Mouse (Mus musculus): ENCODE results near the gene Elf3. TPM values are rescaled to one million over a fixed set of nuclear protein-coding genes. Genes with fewer than 3 reads are reported as not detected.

Gene Elf3
- polyA plus RNA-seq, 1 experiment from 2014 or later: 44.1 TPM

DNA sequence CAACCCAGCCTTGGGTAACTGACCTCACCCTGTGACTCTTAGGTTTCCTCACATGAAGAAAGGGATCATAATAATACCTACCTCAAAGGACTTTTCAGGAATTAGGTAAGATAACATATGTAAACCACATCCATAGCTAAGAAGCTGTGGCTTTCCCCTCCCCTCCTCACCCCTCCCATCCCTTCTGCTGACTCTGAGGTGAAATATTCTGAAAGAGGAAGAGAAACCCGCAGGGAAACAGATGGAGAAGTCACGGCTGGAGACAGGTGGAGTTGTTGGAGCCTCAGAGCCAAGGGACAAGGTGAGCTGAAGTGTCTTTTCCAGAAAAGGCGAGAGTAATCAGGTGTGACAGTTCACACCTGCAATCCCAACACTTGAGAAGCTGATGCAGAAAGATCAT, 34.2 kb downstream of the Elf3 start:
- no peak overlapping the region for H3K4me3 ChIP-seq (ENCODE audit: low read length)
- 0 out of 2 replicates have a peak, but pooled peaks cover 4% of the 10 kb centered on the region for H3K4me1 ChIP-seq (ENCODE audit: insufficient read depth, low read length)
- no peaks in the 10 kb centered on the region for H3K27me3 ChIP-seq (ENCODE audit: insufficient read depth, low read length)
- H3K36me3 ChIP-seq (ENCODE audit: insufficient read depth, low read length): no peaks in the 10 kb centered on the region
- H3K27ac ChIP-seq (ENCODE audit: low read length): no peak overlapping the region
- no peaks in the 10 kb centered on the region for H3K9me3 ChIP-seq (ENCODE audit: low read length)
- 76% methylated on average over 3 of the region's 3 CpGs for WGBS
- H3K4me2 ChIP-seq (replicated peaks; ENCODE audit: low read depth, low read length): no peak overlapping the region
- H3K9ac ChIP-seq (replicated peaks; ENCODE audit: low read length): no peak overlapping the region
- ATAC-seq (ENCODE audit: low FRiP score, low TSS enrichment): no peak

DNA sequence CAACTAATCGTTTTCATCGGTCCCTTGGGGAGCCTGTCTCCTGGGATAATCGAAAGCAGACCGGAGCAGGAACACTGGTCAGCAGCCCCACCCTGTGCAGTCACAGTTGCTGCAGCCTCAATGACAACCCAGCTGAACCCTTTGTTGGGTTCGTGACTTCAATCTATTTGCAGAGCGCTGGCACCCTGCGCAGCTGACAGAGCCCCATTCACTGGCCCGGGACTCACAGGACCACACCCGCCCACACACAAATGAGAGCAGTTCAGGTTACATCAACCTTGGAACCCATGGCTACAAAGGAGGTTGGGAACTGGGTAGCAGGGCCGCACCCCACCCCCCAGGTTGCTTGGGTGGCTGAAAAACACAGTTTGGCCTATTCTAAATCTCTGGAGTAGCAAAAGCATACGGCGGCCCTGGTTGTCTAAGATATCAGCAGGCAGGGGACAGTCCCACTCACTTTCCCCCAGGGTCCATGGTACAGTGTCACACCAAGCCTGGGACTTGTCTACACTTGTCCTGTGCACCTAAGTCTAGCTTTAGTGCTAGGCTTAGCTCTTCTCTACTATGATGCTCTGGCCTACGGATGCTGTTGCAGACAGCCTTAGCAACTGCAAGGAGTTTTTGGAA, 40.6 kb downstream of the Elf3 start:
- Histone ChIP-seq H3K9ac (replicated peaks; ENCODE audit: low read length) (no peak overlapping the region), H3K36me3 (ENCODE audit: insufficient read depth, low read length) (no peaks in the 10 kb centered on the region), H3K4me2 (replicated peaks; ENCODE audit: low read depth, low read length) (no peak overlapping the region), H3K4me1 (ENCODE audit: insufficient read depth, low read length) (no peaks in the 10 kb centered on the region), H3K9me3 (ENCODE audit: low read length) (no peaks in the 10 kb centered on the region), H3K27ac (ENCODE audit: low read length) (no peak overlapping the region), H3K4me3 (ENCODE audit: low read length) (no peak overlapping the region), H3K27me3 (ENCODE audit: insufficient read depth, low read length) (no peaks in the 10 kb centered on the region)
- WGBS: 51% methylated on average over 13 of the region's 13 CpGs
- ATAC-seq (ENCODE audit: low FRiP score, low TSS enrichment): 0 out of 2 replicates have a peak, but pooled peaks have one; percentile 35

DNA sequence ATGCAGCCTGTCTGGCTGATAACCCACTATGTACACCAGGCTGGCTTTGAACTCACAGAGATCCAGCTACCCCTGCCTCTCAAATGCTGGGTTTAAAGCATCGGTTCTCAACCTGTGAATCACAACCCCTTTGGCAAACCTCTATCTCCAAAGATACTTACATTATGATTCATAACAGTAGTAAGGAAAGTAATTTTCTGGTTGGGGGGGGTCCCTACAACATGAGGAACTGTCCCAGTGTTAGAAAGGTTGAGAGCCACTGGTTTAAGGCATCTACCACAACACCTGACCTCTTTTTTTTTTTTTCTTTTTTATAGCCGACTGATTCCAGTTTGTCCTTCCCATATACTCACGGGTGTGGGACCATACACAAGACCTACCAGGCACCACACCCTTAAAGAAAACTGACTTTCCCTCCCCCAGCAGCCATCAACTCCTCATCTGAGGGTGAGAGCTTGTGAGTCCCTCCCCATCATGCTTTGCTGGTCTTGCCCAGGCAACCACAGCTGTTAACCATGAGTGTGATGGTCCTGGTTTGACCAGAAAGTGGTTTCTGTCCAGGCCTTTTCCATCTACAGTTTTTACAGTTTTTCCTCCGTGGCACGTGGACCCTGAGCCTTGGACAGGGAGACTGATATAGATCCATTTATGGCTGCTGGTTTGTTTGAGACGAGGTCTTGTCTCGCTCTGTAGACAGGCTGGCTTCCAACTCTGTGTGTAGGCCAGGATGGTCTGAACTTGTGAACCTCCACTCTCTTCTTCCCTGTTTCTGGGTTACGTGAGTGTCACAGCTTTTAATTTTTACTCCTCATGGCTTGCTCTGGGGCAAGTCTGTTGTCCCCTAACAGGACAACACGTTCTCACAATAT, 44.4 kb downstream of the Elf3 start:
- Histone ChIP-seq H3K9ac (replicated peaks; ENCODE audit: low read length) (no peak overlapping the region), H3K4me1 (ENCODE audit: insufficient read depth, low read length) (no peaks in the 10 kb centered on the region), H3K9me3 (ENCODE audit: low read length) (no peaks in the 10 kb centered on the region), H3K27me3 (ENCODE audit: insufficient read depth, low read length) (no peaks in the 10 kb centered on the region), H3K4me2 (replicated peaks; ENCODE audit: low read depth, low read length) (no peak overlapping the region), H3K36me3 (ENCODE audit: insufficient read depth, low read length) (no peaks in the 10 kb centered on the region), H3K27ac (ENCODE audit: low read length) (no peak overlapping the region), H3K4me3 (ENCODE audit: low read length) (no peak overlapping the region)
- 83% methylated on average over 9 of the region's 9 CpGs for WGBS
- no peak for ATAC-seq (ENCODE audit: low FRiP score, low TSS enrichment)

DNA sequence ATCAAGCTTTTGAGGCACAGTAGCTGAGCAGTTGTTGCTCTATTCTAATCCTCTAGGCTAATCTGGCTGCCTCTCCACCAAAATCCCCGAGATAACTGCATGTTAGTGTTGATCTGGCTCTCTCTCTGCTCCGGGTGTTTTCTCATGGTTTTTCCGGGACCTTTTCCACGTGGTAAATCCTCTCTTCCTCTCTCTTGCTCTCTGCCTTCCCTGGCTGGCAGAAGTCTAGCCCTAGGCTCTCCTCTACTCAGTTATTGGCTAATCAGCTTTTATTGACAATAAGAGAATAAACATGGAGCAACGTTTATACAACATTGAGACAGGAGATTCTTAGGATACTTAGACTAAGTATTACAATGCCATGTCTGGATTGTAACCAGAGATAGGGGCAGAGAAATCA, 47.9 kb downstream of the Elf3 start:
- no peak overlapping the region for H3K4me2 ChIP-seq (replicated peaks; ENCODE audit: low read depth, low read length)
- H3K4me1 ChIP-seq (ENCODE audit: insufficient read depth, low read length): no peaks in the 10 kb centered on the region
- H3K4me3 ChIP-seq (ENCODE audit: low read length): no peak overlapping the region
- no peak overlapping the region for H3K27ac ChIP-seq (ENCODE audit: low read length)
- 66% methylated on average over 5 of the region's 5 CpGs for WGBS
- H3K9me3 ChIP-seq (ENCODE audit: low read length): no peaks in the 10 kb centered on the region
- no peak overlapping the region for H3K9ac ChIP-seq (replicated peaks; ENCODE audit: low read length)
- no peak for ATAC-seq (ENCODE audit: low FRiP score, low TSS enrichment)
- no peaks in the 10 kb centered on the region for H3K27me3 ChIP-seq (ENCODE audit: insufficient read depth, low read length)
- no peaks in the 10 kb centered on the region for H3K36me3 ChIP-seq (ENCODE audit: insufficient read depth, low read length)

DNA sequence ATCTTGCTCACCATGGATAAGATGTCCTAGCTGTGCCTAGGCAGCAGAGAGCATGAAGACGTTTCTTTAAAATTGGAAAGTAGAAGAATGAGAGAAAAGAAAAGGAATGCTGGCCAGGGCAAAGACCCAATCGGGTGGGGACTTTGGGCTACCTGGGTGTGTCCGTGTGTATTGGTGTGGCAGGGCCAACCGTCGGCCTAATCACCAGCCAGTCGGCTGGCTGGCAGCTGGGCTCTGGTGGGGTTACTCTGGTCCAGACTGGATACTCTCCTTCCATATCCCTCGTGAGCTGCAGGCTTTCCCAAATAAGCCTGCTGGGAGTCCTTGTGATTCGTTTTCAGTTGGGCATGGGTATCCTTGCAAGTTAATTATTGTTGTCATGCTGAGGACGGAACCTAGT, 49.7 kb downstream of the Elf3 start:
- H3K4me1 ChIP-seq (ENCODE audit: insufficient read depth, low read length): peaks cover 11% of the 10 kb centered on the region
- H3K4me3 ChIP-seq (ENCODE audit: low read length): no peak overlapping the region
- no peaks in the 10 kb centered on the region for H3K9me3 ChIP-seq (ENCODE audit: low read length)
- no peaks in the 10 kb centered on the region for H3K27me3 ChIP-seq (ENCODE audit: insufficient read depth, low read length)
- WGBS: 70% methylated on average over 9 of the region's 9 CpGs
- no peak overlapping the region for H3K27ac ChIP-seq (ENCODE audit: low read length)
- no peak overlapping the region for H3K9ac ChIP-seq (replicated peaks; ENCODE audit: low read length)
- no peak for ATAC-seq (ENCODE audit: low FRiP score, low TSS enrichment)
- H3K36me3 ChIP-seq (ENCODE audit: insufficient read depth, low read length): no peaks in the 10 kb centered on the region
- no peak overlapping the region for H3K4me2 ChIP-seq (replicated peaks; ENCODE audit: low read depth, low read length)

DNA sequence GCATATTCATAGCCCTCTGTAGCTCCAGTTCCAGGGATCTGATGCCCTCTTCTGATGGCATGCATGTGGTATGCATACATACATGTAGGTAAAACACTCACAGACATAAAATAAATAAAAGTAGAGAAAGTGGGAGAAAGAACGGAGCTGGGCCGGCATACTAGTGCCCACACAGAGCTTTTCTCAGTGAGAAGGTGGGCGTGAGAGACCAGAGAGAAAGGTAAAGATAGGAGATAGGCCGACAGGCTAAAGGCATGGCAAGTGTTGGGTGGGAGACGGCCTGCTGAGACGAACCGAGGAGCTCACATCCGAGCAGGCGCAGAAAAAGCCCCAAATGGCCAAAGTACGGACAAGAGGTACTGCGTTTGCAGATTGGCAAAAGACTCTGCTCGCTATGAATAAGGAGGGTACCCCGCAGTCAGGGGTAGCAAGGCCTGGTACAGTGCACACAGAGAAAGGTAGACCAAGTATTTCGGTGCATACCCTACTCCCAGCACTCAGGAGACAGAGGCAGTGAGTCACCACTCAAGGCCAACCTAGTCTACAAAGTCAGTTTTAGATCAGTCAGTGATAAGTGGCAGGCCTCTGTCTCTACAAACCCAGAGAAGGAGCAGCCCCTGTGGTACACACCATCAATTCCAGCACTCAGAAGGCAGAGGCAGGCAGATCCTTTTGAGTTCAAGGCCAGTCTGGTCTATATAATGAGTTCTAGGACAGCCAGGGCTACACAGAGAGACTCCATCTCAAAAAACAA, 51.6 kb downstream of the Elf3 start:
- no peak for ATAC-seq (ENCODE audit: low FRiP score, low TSS enrichment)
- Histone ChIP-seq H3K4me1 (ENCODE audit: insufficient read depth, low read length) (peaks cover 11% of the 10 kb centered on the region), H3K9me3 (ENCODE audit: low read length) (no peaks in the 10 kb centered on the region), H3K4me2 (replicated peaks; ENCODE audit: low read depth, low read length) (no peak overlapping the region), H3K36me3 (ENCODE audit: insufficient read depth, low read length) (no peaks in the 10 kb centered on the region), H3K27me3 (ENCODE audit: insufficient read depth, low read length) (no peaks in the 10 kb centered on the region), H3K4me3 (ENCODE audit: low read length) (no peak overlapping the region), H3K27ac (ENCODE audit: low read length) (no peak overlapping the region), H3K9ac (replicated peaks; ENCODE audit: low read length) (no peak overlapping the region)
- 90% methylated on average over 14 of the region's 14 CpGs for WGBS

DNA sequence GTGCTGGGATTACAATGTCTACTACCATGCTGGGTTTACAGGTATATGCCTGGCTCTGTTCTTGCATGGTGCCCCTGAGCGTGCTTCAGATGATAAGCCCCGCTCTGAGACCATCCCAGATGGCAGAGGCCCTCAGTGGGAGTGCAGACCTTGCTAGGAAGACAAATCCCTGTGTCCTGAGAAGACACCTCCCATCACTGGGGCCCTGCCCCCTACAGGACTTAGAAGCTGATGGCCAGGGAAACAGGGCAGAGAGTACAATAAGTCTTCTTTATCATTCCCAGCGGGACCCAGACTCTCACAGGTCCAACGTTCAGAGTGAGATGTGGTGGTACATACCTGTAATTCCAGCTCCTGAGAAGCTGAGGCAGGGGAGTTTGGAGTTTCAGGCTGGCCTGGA, 53.1 kb downstream of the Elf3 start:
- no peak overlapping the region for H3K9ac ChIP-seq (replicated peaks; ENCODE audit: low read length)
- no peak overlapping the region for H3K4me3 ChIP-seq (ENCODE audit: low read length)
- H3K27ac ChIP-seq (ENCODE audit: low read length): peak overlapping the region; percentile 81
- H3K36me3 ChIP-seq (ENCODE audit: insufficient read depth, low read length): no peaks in the 10 kb centered on the region
- ATAC-seq (ENCODE audit: low FRiP score, low TSS enrichment): no peak
- no peaks in the 10 kb centered on the region for H3K27me3 ChIP-seq (ENCODE audit: insufficient read depth, low read length)
- 63% methylated on average over 4 of the region's 4 CpGs for WGBS
- H3K4me1 ChIP-seq (ENCODE audit: insufficient read depth, low read length): peaks cover 11% of the 10 kb centered on the region
- H3K9me3 ChIP-seq (ENCODE audit: low read length): no peaks in the 10 kb centered on the region
- H3K4me2 ChIP-seq (replicated peaks; ENCODE audit: low read depth, low read length): no peak overlapping the region

DNA sequence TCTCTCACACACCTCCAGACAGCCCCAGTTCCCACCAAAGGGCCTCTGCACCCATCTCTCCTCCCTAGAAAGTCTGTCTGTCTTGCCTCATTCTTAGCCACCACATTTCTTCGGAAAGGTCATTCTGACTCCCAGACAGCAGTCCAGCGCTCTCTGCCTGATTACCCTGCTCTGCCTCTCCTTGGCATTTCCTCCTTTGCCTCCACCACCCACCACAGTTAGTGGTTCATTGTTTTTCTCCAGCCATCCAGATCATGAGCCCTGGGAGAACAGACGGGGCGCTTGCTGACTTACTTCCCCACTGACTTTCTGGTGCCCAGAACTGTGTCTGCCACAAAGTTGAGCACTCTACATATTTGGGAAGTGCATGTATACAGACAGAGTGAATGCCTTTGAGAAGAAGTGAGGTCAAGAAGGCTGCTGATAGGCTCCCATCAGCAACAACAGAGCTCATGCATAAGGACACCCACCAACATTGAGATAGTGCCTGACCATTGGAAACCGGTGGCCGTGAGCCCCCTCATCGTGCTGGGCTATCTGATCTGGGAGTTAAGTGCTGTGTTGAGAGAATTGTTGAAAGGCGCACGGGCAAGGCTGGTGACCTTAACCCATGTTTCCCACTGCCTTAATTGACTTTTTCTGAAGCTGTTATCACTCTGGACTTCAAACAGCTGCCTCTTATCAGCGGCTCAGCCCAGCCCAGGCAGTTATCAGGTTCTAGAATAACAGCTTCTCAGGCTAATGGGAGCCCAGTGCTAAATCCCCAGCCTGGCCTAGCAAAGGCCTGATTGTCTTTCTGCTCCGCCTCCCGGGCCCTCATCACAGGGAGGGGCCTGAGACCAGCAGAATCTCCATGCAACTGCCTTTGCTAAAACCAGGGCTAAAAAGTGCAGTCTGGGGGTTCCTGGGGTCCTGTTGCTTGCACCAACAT, 53.9 kb downstream of the Elf3 start:
- Histone ChIP-seq H3K4me2 (replicated peaks; ENCODE audit: low read depth, low read length) (no peak overlapping the region), H3K27ac (ENCODE audit: low read length) (peak overlapping the region; percentile 81), H3K4me1 (ENCODE audit: insufficient read depth, low read length) (peaks cover 14% of the 10 kb centered on the region), H3K9me3 (ENCODE audit: low read length) (no peaks in the 10 kb centered on the region), H3K9ac (replicated peaks; ENCODE audit: low read length) (no peak overlapping the region), H3K36me3 (ENCODE audit: insufficient read depth, low read length) (no peaks in the 10 kb centered on the region), H3K4me3 (ENCODE audit: low read length) (no peak overlapping the region), H3K27me3 (ENCODE audit: insufficient read depth, low read length) (no peaks in the 10 kb centered on the region)
- 22% methylated on average over 12 of the region's 12 CpGs for WGBS
- peak; percentile 78; the same call in 1 of the 2 replicates for ATAC-seq (ENCODE audit: low FRiP score, low TSS enrichment)

Data from kidney, embryonic 16.5 days (tissue).